8 mouse cellular contexts compared by ENCODE assay signal in the genomic region with DNA sequence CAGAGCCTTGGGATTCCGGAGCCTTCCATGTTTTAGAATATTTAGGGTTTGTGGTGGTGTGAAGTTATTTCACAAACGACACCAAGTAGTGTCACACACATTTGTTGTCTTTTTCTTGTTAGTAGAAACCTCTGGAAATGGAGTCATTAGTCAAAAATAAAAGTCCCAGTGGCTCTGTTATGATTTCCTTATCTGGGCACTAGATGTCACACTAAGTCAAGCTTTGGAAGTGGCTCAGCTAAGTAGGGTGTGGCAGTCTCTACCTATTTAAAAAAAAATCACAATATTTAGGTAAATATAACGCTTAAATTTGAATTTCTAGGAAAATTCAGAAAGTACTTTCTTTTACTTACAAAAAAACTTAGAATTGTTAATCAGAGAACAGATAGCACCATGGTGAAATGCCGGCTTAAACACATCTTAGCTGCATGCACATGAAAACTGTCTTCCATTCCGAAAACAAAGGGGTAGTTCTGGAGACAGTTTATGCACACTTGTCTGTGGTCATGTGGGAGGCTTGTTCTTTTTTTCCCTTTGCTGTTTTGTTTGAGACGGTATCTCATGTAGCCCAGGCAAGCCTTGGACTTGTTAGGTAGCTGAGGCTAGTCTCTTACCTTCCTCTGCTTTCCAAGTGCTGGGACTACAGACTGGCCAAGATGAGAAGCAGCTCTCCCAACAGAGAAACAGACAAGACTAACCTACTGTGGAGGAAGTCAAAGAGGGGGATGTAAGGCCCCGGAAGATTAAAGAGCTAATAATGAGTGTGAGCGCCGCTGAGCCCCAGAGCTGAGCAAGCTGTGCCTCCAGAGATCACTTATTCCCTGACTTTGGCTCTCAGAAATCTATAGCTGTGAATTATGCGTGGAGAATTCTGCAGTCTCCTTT. TPM values are rescaled to one million over a fixed set of nuclear protein-coding genes. Genes with fewer than 3 reads are reported as not detected.
DNase-seq lines count a peak whose midpoint lies in the region; ATAC-seq lines count a peak whose summit lies in the region.
"Had no signal": no experiment of that assay in that cellular context is flagged by ENCODE, and none has a peak within 500 bp of the region (broad histone marks: within the 10 kb centered on the region; RNA-seq: fewer than 3 reads in every experiment).

No protein-coding gene starts in this region.

- no peaks in the 10 kb centered on the region for H3K9me3 ChIP-seq in hindbrain, embryonic 12.5 days (replicated peaks)
- no peaks in the 10 kb centered on the region for H3K9me3 ChIP-seq in midbrain, embryonic 13.5 days
- H3K9me3 ChIP-seq: liver, embryonic 13.5 days had no signal

- WGBS in hindbrain, embryonic 12.5 days: 62% methylated on average over 10 of the region's 10 CpGs
- 52% methylated on average over 10 of the region's 10 CpGs for WGBS in midbrain, embryonic 13.5 days

- H3K4me3 ChIP-seq in hindbrain, embryonic 12.5 days: no peak overlapping the region
- H3K4me3 ChIP-seq in midbrain, embryonic 13.5 days (replicated peaks): no peak overlapping the region
- H3K4me3 ChIP-seq: liver, embryonic 13.5 days had no signal

- no peaks in the 10 kb centered on the region for H3K36me3 ChIP-seq in hindbrain, embryonic 12.5 days
- H3K36me3 ChIP-seq in midbrain, embryonic 13.5 days: no peaks in the 10 kb centered on the region

- no peak overlapping the region for H3K27ac ChIP-seq in hindbrain, embryonic 12.5 days
- H3K27ac ChIP-seq in midbrain, embryonic 13.5 days: peak overlapping the region; percentile 26; the same call in 1 of the 2 replicates
- H3K27ac ChIP-seq: liver, embryonic 13.5 days had no signal

- peaks cover 4% of the 10 kb centered on the region; the same call in 1 of the 2 replicates for H3K4me1 ChIP-seq in hindbrain, embryonic 12.5 days
- H3K4me1 ChIP-seq in midbrain, embryonic 13.5 days (replicated peaks): peaks cover 6% of the 10 kb centered on the region; the same call in 1 of the 2 replicates
- H3K4me1 ChIP-seq: liver, embryonic 13.5 days had no signal

- ATAC-seq in hindbrain, embryonic 12.5 days (ENCODE audit: low FRiP score): peak; percentile 54; the same call in 1 of the 2 replicates
- ATAC-seq in midbrain, embryonic 13.5 days: peak; percentile 57

- DNase-seq in left cerebral cortex, postnatal 25 days (ENCODE audit: low spot score in 2 of 2): peak; percentile 10 to 38
- DNase-seq in left cerebral cortex, postnatal 4 days: no peak
- peak; percentile 71 for DNase-seq in adipocyte (ENCODE audit: low spot score)
- no peak for DNase-seq in testis, postnatal 14 days (ENCODE audit: low spot score)
- no peak for DNase-seq in adrenal gland, postnatal 4 days (ENCODE audit: low spot score in 2 of 2)
- DNase-seq: liver, embryonic 13.5 days had no signal

- intact Hi-C loops in left cerebral cortex, postnatal 25 days (cut with DNase I): loop anchor here (2.0 to 10.0 kb wide), 4 partner anchors 129 to 382 kb away; no protein-coding TSS in a partner anchor
- intact Hi-C loops in left cerebral cortex, postnatal 4 days (cut with DNase I): loop anchor here (10.0 kb wide), 4 partner anchors 132 to 392 kb away; a partner anchor contains a TSS

- H3K27me3 ChIP-seq in hindbrain, embryonic 12.5 days: no peaks in the 10 kb centered on the region
- H3K27me3 ChIP-seq in midbrain, embryonic 13.5 days: no peaks in the 10 kb centered on the region
- H3K27me3 ChIP-seq: liver, embryonic 13.5 days had no signal

- no peak overlapping the region for H3K9ac ChIP-seq in hindbrain, embryonic 12.5 days
- no peak overlapping the region for H3K9ac ChIP-seq in midbrain, embryonic 13.5 days (replicated peaks)
- H3K9ac ChIP-seq: liver, embryonic 13.5 days had no signal

- no peak overlapping the region for H3K4me2 ChIP-seq in hindbrain, embryonic 12.5 days (replicated peaks)
- no peak overlapping the region for H3K4me2 ChIP-seq in midbrain, embryonic 13.5 days (replicated peaks)
- H3K4me2 ChIP-seq: liver, embryonic 13.5 days had no signal

RNA-seq across cellular contexts. Expression of a gene that starts 33.3 kb away (rescaled TPM):
- total RNA-seq in left cerebral cortex, postnatal 25 days (2021): 1 to 10 TPM; 5.0 to 6.1 TPM
- 1 to 10 TPM; 4.5 to 5.1 TPM for total RNA-seq in left cerebral cortex, postnatal 4 days (2021)
- 27.9 and 31.9 TPM in 2 replicates for polyA plus RNA-seq in hindbrain, embryonic 12.5 days (2016; fragmentation: Nextera tagmentation; extraction: Ambion mirVana)
- polyA plus RNA-seq in midbrain, embryonic 13.5 days (2015; fragmentation: Nextera tagmentation; extraction: Ambion mirVana): 6.1 and 6.8 TPM in 2 replicates
- total RNA-seq in adrenal gland, postnatal 4 days (2021): 10 to 100 TPM; 34.2 to 35.0 TPM

RNA-seq across cellular contexts. Expression of a gene that starts 43.3 kb away (rescaled TPM):
- total RNA-seq in left cerebral cortex, postnatal 25 days (2021): 1 to 10 TPM in 1 of 2 experiments, under 1 TPM in 1; 0.62 to 1.2 TPM
- 1 to 10 TPM in 1 of 2 experiments, under 1 TPM in 1; 0.91 to 2.5 TPM for total RNA-seq in left cerebral cortex, postnatal 4 days (2021)
- polyA plus RNA-seq in hindbrain, embryonic 12.5 days (2016; fragmentation: Nextera tagmentation; extraction: Ambion mirVana): 0.96 and 1.1 TPM in 2 replicates
- 0.17 and 0.22 TPM in 2 replicates for polyA plus RNA-seq in midbrain, embryonic 13.5 days (2015; fragmentation: Nextera tagmentation; extraction: Ambion mirVana)
- 1 to 10 TPM; 1.5 to 2.4 TPM for total RNA-seq in adrenal gland, postnatal 4 days (2021)

Comparison
In these comparisons a context has a peak if more than half of its experiments do, and no peak if none do; other contexts are left out.
1. DNase-seq: peak in left cerebral cortex, postnatal 25 days (2 of 2) and adipocyte (single experiment); none in left cerebral cortex, postnatal 4 days (single experiment), testis, postnatal 14 days (single experiment) and adrenal gland, postnatal 4 days (0 of 2).
2. RNA of a gene that starts 33.3 kb away (total RNA-seq): 34.2 to 35.0 TPM in adrenal gland, postnatal 4 days; 5.0 to 6.1 TPM in left cerebral cortex, postnatal 25 days and 4.5 to 5.1 TPM in left cerebral cortex, postnatal 4 days; every median in the first group is over 4 times any median in the second.